Mouse (Mus musculus) adrenal gland, postnatal 10 days (tissue): Measurements from ENCODE around the gene Atxn1. TPM values are rescaled to one million over a fixed set of nuclear protein-coding genes. Genes with fewer than 3 reads are reported as not detected.

ENCODE experiments used
- DNase-seq: peaks from one replicate; pipeline ENCODE4 v3.0.0; 2021; ENCODE audit warnings: mixed read lengths
- long read RNA-seq, 2 experiments: library from polyadenylated mRNA; stranded (forward); transcript quantifications; one replicate each; pipeline ENCODE4 v2.0.0; 2021
- total RNA-seq, 2 experiments: library from RNA; stranded (reverse); gene quantifications; 2 replicates each; pipeline ENCODE4 v1.2.3; 2021

Atxn1 gene
- total RNA-seq = 10 to 100 TPM; 25.2 to 41.2 TPM
- long read RNA-seq, experiment 1, partial matches to known transcripts = 1 of 5 reads
- long read RNA-seq, experiment 1, other reads (novel, unspliced or antisense) = 4 of 5 reads
- long read RNA-seq, experiment 2, partial matches to known transcripts = 0 of 5 reads
- long read RNA-seq, experiment 2, other reads (novel, unspliced or antisense) = 5 of 5 reads

- peak; percentile 88 for DNase-seq
Measured at GRCm38 (mm10) chr13:45964853-45965593, at the start of gene Atxn1. TSS of gene Atxn1 (minus strand) at chr13:45965008.

DNA sequence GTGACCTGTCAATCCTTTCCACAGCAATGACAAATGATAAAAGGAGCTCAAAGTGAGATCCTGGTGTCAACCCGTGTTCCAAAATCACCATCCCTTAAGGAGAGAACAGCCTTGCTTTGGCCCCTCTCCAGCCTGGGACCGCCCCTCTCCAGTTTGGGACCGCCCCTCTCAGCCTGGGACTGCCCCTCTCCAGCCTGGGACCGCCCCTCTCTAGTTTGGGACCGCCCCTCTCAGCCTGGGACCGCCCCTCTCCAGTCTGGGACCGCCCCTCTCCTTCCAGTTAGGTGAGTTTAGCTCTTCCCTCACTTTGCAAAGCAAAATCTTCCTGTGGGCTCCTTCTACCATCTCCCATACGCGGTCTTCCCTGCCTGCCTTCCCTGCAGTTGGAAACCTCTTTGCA, 46.4 kb upstream of the Atxn1 start:
- no peak for DNase-seq

DNA sequence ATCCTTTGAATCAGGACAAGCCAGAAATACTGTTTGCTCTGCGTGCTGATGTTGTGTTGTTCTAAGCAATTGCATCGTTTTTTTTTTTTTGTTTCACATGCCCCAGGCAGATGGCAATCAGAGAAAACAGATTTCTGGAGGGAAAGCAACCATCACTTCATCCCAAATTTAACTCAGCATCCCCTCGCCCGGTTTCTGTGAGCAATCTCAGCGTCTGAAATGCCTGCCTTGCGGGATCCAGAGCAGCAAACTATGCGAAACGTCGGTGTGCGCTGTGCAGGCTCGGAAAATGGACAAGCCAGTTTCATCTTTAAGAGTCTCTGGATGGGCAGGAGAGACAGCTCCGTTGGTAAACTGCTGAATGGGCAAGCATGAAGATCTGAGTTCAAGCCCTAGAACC, 45.3 kb upstream of the Atxn1 start:
- no peak for DNase-seq

DNA sequence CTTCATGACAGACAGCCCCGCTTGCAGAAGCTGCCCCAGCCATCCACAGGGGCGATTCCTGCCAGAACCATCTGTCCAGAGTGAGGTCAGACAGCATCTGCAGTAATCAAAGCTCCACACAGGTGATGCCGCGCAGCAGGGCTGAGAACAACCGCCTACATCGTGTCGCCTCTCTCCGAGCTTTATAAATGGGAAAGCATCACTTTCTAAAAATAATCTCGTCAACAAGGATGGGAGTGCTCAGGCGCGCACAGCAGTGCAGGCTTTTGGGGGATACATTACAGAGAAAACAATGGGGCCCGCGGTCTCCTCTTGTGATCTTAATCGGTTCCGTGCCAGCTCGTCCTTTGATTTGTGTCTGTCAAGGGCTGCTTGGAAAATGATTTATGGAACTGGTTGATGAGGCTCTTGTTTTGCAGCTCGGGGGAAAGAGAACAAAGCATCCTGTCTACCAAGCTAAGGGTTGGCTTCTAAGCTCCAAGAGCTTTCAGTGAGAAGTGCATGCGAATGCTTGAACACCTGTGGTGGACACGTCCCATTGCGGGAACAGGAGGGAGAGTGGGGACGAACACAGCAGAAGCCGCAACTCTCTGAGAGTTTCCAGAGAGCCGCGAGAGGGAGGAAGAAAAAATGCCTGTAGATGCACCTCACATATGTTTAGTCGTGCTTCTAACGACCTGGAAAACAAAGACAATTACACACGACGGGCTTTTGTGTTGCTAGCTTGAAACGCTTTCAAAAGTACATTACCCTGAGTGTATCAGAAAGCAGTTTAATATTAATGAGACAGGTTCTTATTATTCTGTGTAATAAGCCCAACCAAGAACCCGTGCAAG, 44.2 kb upstream of the Atxn1 start:
- DNase-seq = no peak

GRCm38 (mm10) chr13:46006211-46007102, 41.6 kb upstream of the Atxn1 start:
- DNase-seq = peak; percentile 65

GRCm38 (mm10) chr13:46005656-46006055, 40.8 kb upstream of the Atxn1 start:
- DNase-seq = no peak

DNA sequence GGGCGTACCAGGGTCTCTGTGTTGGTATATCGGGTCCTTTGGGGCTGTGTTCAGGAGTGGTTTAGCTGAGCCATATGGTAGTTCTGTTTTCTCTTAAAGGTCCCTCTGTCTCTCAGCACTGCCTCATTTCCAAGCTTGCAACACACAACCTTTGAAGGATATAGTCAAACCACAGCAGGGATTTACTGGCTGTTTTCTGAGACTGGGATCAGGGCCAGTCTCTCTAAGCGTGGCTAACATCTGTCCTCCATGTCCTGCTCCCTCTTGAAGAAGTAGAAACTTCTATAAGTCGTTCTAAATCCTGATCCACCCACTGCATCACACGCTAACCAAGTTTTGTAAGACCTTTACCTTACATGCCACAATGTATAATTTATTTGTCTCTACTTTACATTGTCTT, 36.5 kb upstream of the Atxn1 start:
- no peak for DNase-seq

GRCm38 (mm10) chr13:45992953-45993352, 28.1 kb upstream of the Atxn1 start:
- no peak for DNase-seq

DNA sequence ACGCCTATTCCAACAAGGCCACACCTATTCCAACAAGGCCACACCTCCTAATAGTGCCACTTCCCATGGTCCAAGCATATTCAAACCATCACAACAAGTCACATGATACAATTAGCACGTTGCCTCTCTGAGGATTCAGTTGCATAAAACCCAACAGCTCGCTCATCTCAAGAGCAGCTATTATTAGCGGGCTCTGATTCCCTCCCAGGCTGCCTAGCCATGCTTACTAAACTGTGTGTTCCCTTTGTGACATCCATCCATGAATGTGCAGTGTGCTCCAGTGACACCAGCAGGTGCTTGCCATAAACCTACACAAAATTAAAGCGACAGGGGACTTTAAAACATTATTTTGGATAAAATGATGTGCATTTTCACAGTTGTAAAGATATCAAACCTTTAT, 25.7 kb upstream of the Atxn1 start:
- DNase-seq = no peak

DNA sequence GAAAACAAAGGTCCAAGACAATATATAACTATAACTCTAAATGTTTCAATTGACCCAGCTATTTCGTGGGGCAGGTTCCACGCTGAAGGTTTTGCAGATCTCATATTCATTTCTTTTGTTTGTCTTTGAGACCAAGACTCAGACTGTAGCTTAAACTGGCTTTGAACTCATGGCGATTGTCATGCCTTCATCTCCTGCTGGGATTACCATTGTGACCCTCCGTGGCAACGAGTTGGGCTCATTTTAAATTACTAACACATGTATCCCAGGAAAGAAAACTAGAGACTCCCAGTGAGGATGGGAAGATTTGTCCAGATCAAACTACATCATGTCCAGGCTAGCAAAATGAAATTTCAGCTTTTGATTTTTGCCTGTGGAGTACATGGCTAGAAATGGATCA, 14.4 kb upstream of the Atxn1 start:
- DNase-seq = no peak

- peak; percentile 62 for DNase-seq
Measured at GRCm38 (mm10) chr13:45976894-45977293, 12.1 kb upstream of the Atxn1 start.

GRCm38 (mm10) chr13:45974651-45975050, 9.8 kb upstream of the Atxn1 start:
- peak; percentile 24 for DNase-seq

DNA sequence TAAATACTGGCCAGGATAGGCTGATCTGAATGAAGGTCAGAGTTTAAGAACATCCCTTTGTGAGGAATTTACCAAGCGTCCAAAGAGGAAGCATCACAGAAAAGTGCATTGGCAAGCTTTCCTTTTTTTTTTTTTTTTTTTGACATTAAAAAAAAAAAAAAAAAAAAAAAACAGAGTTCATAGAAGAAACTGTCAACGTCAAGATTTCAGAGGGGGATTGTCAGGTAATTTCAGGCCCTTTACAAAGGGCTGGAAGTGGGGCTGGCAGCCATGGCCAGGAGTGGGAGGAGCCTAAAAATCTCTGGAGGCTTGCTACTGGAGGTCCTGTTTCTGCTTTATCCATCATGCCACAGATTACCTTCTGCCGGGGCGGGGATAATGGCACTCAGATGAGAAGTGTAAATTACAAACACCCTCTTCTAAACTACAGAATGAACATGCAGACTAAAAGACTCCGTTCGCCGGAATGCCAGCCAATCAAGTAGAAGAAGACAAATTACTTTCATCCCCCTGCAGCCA, 9.2 kb upstream of the Atxn1 start:
- no peak for DNase-seq

DNA sequence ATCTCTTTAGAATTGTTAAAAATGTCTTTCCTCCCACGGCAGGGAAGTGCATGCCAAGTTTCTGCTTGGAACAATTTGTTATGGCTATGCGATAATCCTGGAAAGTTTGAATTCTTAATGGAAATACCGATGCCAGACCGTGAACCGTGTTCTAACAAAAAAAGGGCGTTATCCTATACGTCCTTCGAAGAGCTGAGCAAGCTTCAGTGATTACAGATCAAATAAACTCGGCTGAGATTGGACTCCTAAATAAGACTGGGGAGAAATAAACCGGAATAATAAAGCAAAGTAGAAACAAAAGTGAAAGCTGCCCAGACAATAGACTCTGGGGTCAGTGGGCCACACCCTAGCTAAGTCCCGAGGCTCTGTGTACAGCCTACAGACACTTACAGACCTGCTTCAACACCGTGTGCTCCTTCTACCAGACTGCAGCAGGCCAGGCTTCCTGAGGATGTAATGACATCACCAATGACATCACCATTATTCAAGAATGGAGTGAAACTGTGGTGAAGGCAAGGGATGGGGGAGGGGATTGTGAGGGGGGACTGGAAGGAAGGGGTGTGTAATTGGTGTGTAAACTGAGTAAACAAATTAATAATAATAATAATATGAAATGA, 6.2 kb upstream of the Atxn1 start:
- no peak for DNase-seq

GRCm38 (mm10) chr13:45968206-45968605, 3.4 kb upstream of the Atxn1 start:
- no peak for DNase-seq

DNA sequence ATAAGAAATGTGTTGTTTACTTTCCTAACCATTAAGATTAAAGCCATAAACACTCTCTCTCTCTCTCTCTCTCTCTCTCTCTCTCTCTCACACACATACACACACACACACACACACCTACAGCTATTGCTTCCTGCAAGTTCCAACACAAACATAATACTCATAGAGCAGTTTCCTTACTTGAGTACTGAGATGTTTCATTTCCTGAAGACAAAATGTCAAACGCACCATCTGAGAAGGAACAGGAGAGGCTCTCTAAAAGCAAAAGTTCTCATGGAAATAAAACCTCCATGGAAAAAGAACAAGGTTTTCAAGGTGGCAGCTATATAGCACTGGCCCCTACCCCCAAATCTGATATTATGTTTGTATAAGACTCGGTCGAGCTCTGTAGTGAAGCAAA, 2.6 kb upstream of the Atxn1 start:
- no peak for DNase-seq

DNA sequence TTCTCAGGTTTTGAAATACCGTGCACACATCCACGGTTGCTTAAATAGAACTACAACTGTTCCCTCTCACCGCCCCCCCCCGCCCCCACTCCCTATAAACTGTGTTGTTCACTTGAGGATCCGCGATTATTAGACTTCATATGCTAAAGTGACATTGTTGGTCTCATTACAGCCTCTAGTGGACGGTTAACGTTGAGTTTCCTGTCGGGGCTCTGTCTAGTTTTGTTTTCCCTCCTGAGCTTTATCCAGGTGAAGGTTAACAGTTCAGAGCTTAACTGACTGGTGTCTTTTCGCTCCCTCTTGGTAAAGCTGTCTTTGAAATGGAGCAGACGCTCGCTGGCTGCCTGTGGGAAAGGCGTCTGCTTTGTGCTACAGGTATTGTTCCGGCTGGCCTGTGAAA, 1.8 kb upstream of the Atxn1 start:
- peak; percentile 29 for DNase-seq

DNA sequence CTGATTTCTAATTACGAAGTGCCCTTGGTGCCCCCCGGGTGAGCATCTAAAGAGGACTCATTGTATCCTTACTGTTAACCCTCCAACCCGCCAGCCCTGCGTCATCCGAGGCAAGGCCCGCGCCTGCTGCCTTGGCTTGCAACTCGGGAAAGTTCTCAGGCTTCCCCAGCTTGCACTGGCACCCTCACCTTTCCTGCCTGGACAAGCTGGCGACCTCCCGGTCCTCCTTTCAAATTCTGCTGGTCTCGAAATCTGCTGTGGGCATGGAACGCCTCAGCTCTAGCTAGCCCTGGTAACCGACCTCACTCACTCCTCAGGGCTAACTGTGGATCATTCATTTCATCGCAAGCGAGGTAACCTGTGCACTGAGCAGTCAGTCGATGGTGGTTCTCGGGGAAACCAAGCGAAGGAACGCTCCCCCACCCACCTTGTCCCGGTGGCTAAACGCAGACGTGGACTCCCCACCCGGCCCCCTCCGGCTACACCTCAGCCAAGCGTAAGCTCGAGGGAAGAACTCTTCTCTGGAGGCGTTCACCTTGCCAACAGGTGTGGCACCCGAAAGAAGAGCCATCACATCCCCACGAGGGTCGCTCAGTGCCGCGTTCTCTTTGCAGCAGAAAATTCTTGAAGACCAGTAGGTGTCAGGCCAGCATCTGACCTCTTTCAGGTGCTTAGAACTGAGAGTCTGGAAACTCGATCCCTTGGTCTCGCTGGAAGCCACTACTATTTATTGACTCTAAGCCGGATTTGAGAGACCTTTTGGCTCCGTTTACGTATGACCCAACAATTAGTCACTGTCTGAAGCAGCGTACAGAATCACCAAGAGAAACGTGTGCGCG, 1.0 kb upstream of the Atxn1 start:
- DNase-seq = peak; percentile 32

GRCm38 (mm10) chr13:45964331-45964852, 416 bp downstream of the Atxn1 start:
- peak; percentile 73 for DNase-seq
